In the genomic region with DNA sequence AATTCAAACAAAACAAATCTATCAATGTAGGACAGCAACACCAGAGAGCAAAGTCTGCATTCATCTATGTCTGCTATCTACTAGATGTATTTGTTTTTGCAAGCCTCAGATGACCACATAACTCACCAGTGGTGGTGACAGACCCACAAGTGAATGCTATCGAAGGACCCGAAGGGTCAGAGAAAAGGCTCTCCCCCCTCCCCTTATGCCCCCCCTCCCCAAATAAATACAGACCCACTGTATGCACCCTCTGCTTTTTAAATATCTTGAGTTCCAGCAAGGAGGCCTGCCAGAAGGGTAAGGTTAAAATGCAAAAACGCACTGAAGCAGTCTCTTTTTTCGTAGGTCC, we compare ENCODE assay signal across 11 mouse cellular contexts. TPM values are rescaled to one million over a fixed set of nuclear protein-coding genes. Genes with fewer than 3 reads are reported as not detected.
A peak's percentile ranks its signal among the peaks of the same experiment; 100 is the strongest.
DNase-seq lines count a peak whose midpoint lies in the region; ATAC-seq and TF ChIP-seq lines count a peak whose summit lies in the region.
"Had no signal": no experiment of that assay in that cellular context is flagged by ENCODE, and none has a peak within 500 bp of the region (broad histone marks: within the 10 kb centered on the region; RNA-seq: fewer than 3 reads in every experiment).

No protein-coding gene starts in this region.

- no peak for DNase-seq in kidney, adult 2 months
- DNase-seq in thymus, postnatal 10 days (ENCODE audit: low spot score in 2 of 2) = no peak
- no peak for DNase-seq in gastrocnemius, adult 18-20 months (ENCODE audit: low spot score)
- no peak for DNase-seq in MN1 (ENCODE audit: low spot score)
- DNase-seq: layer of hippocampus, postnatal 36 days; thymus, postnatal 14 days had no signal

- ATAC-seq in kidney, embryonic 14.5 days (ENCODE audit: low FRiP score, low TSS enrichment) = no peak
- no peak for ATAC-seq in embryonic facial prominence, embryonic 15.5 days (ENCODE audit: insufficient number of reproducible peaks, low FRiP score, low TSS enrichment, low read depth)
- no peak for ATAC-seq in intestine, embryonic 15.5 days
- ATAC-seq in neural tube, embryonic 12.5 days (ENCODE audit: low FRiP score, low read depth) = no peak

- no peaks in the 10 kb centered on the region for H3K9me3 ChIP-seq in kidney, embryonic 14.5 days (ENCODE audit: control insufficient read depth, low read length)
- H3K9me3 ChIP-seq in embryonic facial prominence, embryonic 15.5 days (replicated peaks) = no peaks in the 10 kb centered on the region
- H3K9me3 ChIP-seq in intestine, embryonic 15.5 days = no peaks in the 10 kb centered on the region
- no peaks in the 10 kb centered on the region for H3K9me3 ChIP-seq in neural tube, embryonic 12.5 days

- TF ChIP-seq CTCF in kidney, adult 2 months (conservative IDR thresholded peaks at IDR 0.05; ENCODE audit: insufficient read depth, insufficient read length, low read depth, low read length) = no peak

- H3K4me2 ChIP-seq in kidney, embryonic 14.5 days (replicated peaks; ENCODE audit: low read depth, low read length) = peak overlapping the region; percentile 96
- peak overlapping the region; percentile 87 for H3K4me2 ChIP-seq in embryonic facial prominence, embryonic 15.5 days (replicated peaks)
- peak overlapping the region; percentile 97 for H3K4me2 ChIP-seq in intestine, embryonic 15.5 days (replicated peaks)
- peak overlapping the region; percentile 92 for H3K4me2 ChIP-seq in neural tube, embryonic 12.5 days (replicated peaks)

- H3K27me3 ChIP-seq in kidney, embryonic 14.5 days (ENCODE audit: control insufficient read depth, insufficient read depth, low read length) = peaks cover 2% of the 10 kb centered on the region; the same call in 1 of the 2 replicates
- no peaks in the 10 kb centered on the region for H3K27me3 ChIP-seq in kidney, adult 2 months (replicated peaks; ENCODE audit: control insufficient read depth, insufficient read depth, low read length)
- no peaks in the 10 kb centered on the region for H3K27me3 ChIP-seq in embryonic facial prominence, embryonic 15.5 days
- H3K27me3 ChIP-seq in intestine, embryonic 15.5 days (replicated peaks) = no peaks in the 10 kb centered on the region
- no peaks in the 10 kb centered on the region for H3K27me3 ChIP-seq in neural tube, embryonic 12.5 days (replicated peaks)

- 0 out of 2 replicates have a peak, but pooled peaks cover 3% of the 10 kb centered on the region for H3K36me3 ChIP-seq in kidney, embryonic 14.5 days (ENCODE audit: control insufficient read depth, insufficient read depth, low read length)
- H3K36me3 ChIP-seq in kidney, adult 2 months (ENCODE audit: control insufficient read depth, insufficient read depth, low read length) = no peaks in the 10 kb centered on the region
- peaks cover 7% of the 10 kb centered on the region; the same call in 1 of the 2 replicates for H3K36me3 ChIP-seq in embryonic facial prominence, embryonic 15.5 days
- H3K36me3 ChIP-seq in intestine, embryonic 15.5 days = no peaks in the 10 kb centered on the region
- no peaks in the 10 kb centered on the region; the same call in 1 of the 2 replicates for H3K36me3 ChIP-seq in neural tube, embryonic 12.5 days

- peaks cover 17% of the 10 kb centered on the region for H3K4me1 ChIP-seq in kidney, embryonic 14.5 days (ENCODE audit: control insufficient read depth, insufficient read depth, low read length)
- H3K4me1 ChIP-seq in kidney, adult 2 months (ENCODE audit: control insufficient read depth, insufficient read depth, low read length) = no peaks in the 10 kb centered on the region
- peaks cover 37% of the 10 kb centered on the region for H3K4me1 ChIP-seq in embryonic facial prominence, embryonic 15.5 days
- H3K4me1 ChIP-seq in intestine, embryonic 15.5 days (replicated peaks) = peaks cover 15% of the 10 kb centered on the region
- H3K4me1 ChIP-seq in neural tube, embryonic 12.5 days = peaks cover 41% of the 10 kb centered on the region

- no peak overlapping the region for H3K27ac ChIP-seq in kidney, embryonic 14.5 days (ENCODE audit: low read depth, low read length)
- no peak overlapping the region for H3K27ac ChIP-seq in kidney, adult 2 months (ENCODE audit: insufficient read depth, low read depth, low read length)
- peak overlapping the region; percentile 63 for H3K27ac ChIP-seq in embryonic facial prominence, embryonic 15.5 days (replicated peaks)
- H3K27ac ChIP-seq in intestine, embryonic 15.5 days = no peak overlapping the region
- H3K27ac ChIP-seq in neural tube, embryonic 12.5 days = peak overlapping the region; percentile 76

- H3K4me3 ChIP-seq in kidney, embryonic 14.5 days (ENCODE audit: low read length) = peak overlapping the region; percentile 71
- no peak overlapping the region for H3K4me3 ChIP-seq in kidney, adult 2 months (ENCODE audit: insufficient read depth, low read depth, low read length)
- peak overlapping the region; percentile 70 for H3K4me3 ChIP-seq in embryonic facial prominence, embryonic 15.5 days (replicated peaks)
- no peak overlapping the region; the same call in 1 of the 2 replicates for H3K4me3 ChIP-seq in intestine, embryonic 15.5 days (replicated peaks)
- peak overlapping the region; percentile 60 for H3K4me3 ChIP-seq in neural tube, embryonic 12.5 days
- H3K4me3 ChIP-seq: myocyte had no signal

- H3K9ac ChIP-seq in kidney, embryonic 14.5 days (ENCODE audit: low read depth, low read length) = peak overlapping the region; percentile 64
- H3K9ac ChIP-seq in embryonic facial prominence, embryonic 15.5 days = 0 out of 2 replicates have a peak overlapping the region, but pooled peaks have one; percentile 72
- H3K9ac ChIP-seq in intestine, embryonic 15.5 days = no peak overlapping the region
- peak overlapping the region; percentile 66 for H3K9ac ChIP-seq in neural tube, embryonic 12.5 days

- WGBS in kidney, embryonic 14.5 days = 6% methylated on average over 4 of the region's 4 CpGs
- 72% methylated on average over 4 of the region's 4 CpGs for WGBS in kidney, adult 2 months
- WGBS in embryonic facial prominence, embryonic 15.5 days = 23% methylated on average over 4 of the region's 4 CpGs
- WGBS in intestine, embryonic 15.5 days = 38% methylated on average over 4 of the region's 4 CpGs
- WGBS in neural tube, embryonic 12.5 days = 4% methylated on average over 4 of the region's 4 CpGs

- TF ChIP-seq POLR2A in kidney, adult 2 months (IDR thresholded peaks at IDR 0.05; ENCODE audit: low read depth, low read length) = no peak

RNA-seq across cellular contexts. Expression of a gene that starts 2.9 kb away (rescaled TPM):
- 12.1 and 24.0 TPM in 2 replicates for polyA plus RNA-seq in kidney, embryonic 14.5 days (2014; fragmentation: Nextera tagmentation; extraction: Ambion mirVana)
- 5.1 and 5.2 TPM in 2 replicates for polyA plus RNA-seq in kidney, adult 2 months (2012; rRNA removed)
- polyA plus RNA-seq in embryonic facial prominence, embryonic 15.5 days (2015; fragmentation: Nextera tagmentation; extraction: Ambion mirVana) = 36.8 and 38.2 TPM in 2 replicates
- polyA plus RNA-seq in intestine, embryonic 15.5 days (2015; fragmentation: Nextera tagmentation; extraction: Ambion mirVana) = 8.7 and 10.4 TPM in 2 replicates
- 27.9 and 31.6 TPM in 2 replicates for polyA plus RNA-seq in neural tube, embryonic 12.5 days (2016; fragmentation: Nextera tagmentation; extraction: Ambion mirVana)
- 1 to 10 TPM; 1.2 to 2.1 TPM for total RNA-seq in gastrocnemius, adult 18-20 months (2021)

Comparison
In these comparisons a context has a peak if more than half of its experiments do, and no peak if none do; other contexts are left out.
1. H3K4me3 ChIP-seq: peak in kidney, embryonic 14.5 days (single experiment), embryonic facial prominence, embryonic 15.5 days (single experiment) and neural tube, embryonic 12.5 days (single experiment); none in kidney, adult 2 months (single experiment) and intestine, embryonic 15.5 days (single experiment).
2. H3K27ac ChIP-seq: peak in embryonic facial prominence, embryonic 15.5 days (single experiment) and neural tube, embryonic 12.5 days (single experiment); none in kidney, embryonic 14.5 days (single experiment), kidney, adult 2 months (single experiment) and intestine, embryonic 15.5 days (single experiment).
3. Peak in every context shown above with its lines, with median percentiles within 50 percentile points of each other: H3K4me2 ChIP-seq.